Comparison of ENCODE assay signal across 12 mouse cellular contexts in the genomic region with DNA sequence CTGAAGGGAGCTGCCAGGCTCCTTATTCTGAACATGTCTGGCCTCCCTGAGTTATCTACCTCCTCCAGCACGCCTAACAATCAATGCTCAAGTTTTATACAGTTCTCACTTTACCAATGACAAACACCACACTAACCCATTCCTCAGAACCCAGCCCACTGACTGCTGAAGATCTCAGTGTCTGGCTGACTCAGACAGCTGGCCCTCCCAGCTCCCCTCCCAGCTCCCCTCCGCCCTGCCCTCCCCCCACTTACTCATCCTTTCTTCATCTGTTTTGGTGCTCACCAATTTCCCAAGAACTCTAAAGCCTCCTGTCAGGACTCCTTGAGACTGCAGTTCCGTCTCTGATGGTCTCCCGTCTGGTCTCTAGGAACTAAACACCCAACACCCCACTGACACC.
A peak's percentile ranks its signal among the peaks of the same experiment; 100 is the strongest.
DNase-seq lines count a peak whose midpoint lies in the region; ATAC-seq and TF ChIP-seq lines count a peak whose summit lies in the region.
"Had no signal": no experiment of that assay in that cellular context is flagged by ENCODE, and none has a peak within 500 bp of the region (broad histone marks: within the 10 kb centered on the region; RNA-seq: fewer than 3 reads in every experiment).

No protein-coding gene starts in this region.

- no peak for TF ChIP-seq CTCF in left cerebral cortex, adult 2 months (IDR thresholded peaks at IDR 0.05)

- H3K9ac ChIP-seq in heart, embryonic 12.5 days, result no peak overlapping the region
- no peak overlapping the region for H3K9ac ChIP-seq in limb, embryonic 14.5 days (ENCODE audit: low read depth, low read length, severe bottlenecking)
- H3K9ac ChIP-seq: hindbrain, embryonic 15.5 days; neural tube, embryonic 12.5 days had no signal

- H3K4me2 ChIP-seq in heart, embryonic 12.5 days, result 0 out of 2 replicates have a peak overlapping the region, but pooled peaks have one; percentile 1
- no peak overlapping the region for H3K4me2 ChIP-seq in limb, embryonic 14.5 days (replicated peaks; ENCODE audit: low read depth, low read length, severe bottlenecking)
- H3K4me2 ChIP-seq: hindbrain, embryonic 15.5 days; neural tube, embryonic 12.5 days had no signal

- no peak for TF ChIP-seq POLR2A in limb, embryonic 14.5 days (IDR thresholded peaks at IDR 0.05; ENCODE audit: borderline replicate concordance, extremely low read depth, insufficient read depth, insufficient read length)

- no peak for DNase-seq in heart, postnatal 10 days
- peak; percentile 24 for DNase-seq in urinary bladder, postnatal 14 days (ENCODE audit: low spot score)
- DNase-seq in urinary bladder, adult 18-20 months (ENCODE audit: low spot score in 2 of 2), result no peak
- no peak for DNase-seq in limb, embryonic 14.5 days (ENCODE audit: low spot score)
- no peak for DNase-seq in cerebellum, postnatal 36 days
- DNase-seq in right cerebral cortex, postnatal 4 days, result no peak
- DNase-seq in left cerebral cortex, adult 2 months (ENCODE audit: extremely low spot score in 1 of 2, low spot score in 2 of 2), result no peak

- ATAC-seq in heart, embryonic 12.5 days (ENCODE audit: insufficient number of reproducible peaks, low FRiP score), result 0 out of 2 replicates have a peak, but pooled peaks have one; percentile 55
- ATAC-seq in limb, embryonic 14.5 days (ENCODE audit: low FRiP score, low read depth), result peak; percentile 35; the same call in 1 of the 2 replicates
- ATAC-seq: forebrain, embryonic 16.5 days had no signal

- H3K4me1 ChIP-seq in heart, embryonic 12.5 days (replicated peaks), result peaks cover 81% of the 10 kb centered on the region
- peaks cover 16% of the 10 kb centered on the region for H3K4me1 ChIP-seq in limb, embryonic 14.5 days (ENCODE audit: control insufficient read depth, insufficient read depth, low read length)

- H3K27me3 ChIP-seq in heart, embryonic 12.5 days (replicated peaks), result no peaks in the 10 kb centered on the region
- H3K27me3 ChIP-seq in limb, embryonic 14.5 days (ENCODE audit: control insufficient read depth, insufficient read depth, low read length), result no peaks in the 10 kb centered on the region
- H3K27me3 ChIP-seq: hindbrain, embryonic 15.5 days; neural tube, embryonic 12.5 days had no signal

- peak overlapping the region; percentile 73 for H3K27ac ChIP-seq in heart, embryonic 12.5 days (ENCODE audit: poor library complexity, severe bottlenecking)
- H3K27ac ChIP-seq in limb, embryonic 14.5 days (replicated peaks; ENCODE audit: low read depth, low read length), result no peak overlapping the region
- H3K27ac ChIP-seq in left cerebral cortex, adult 2 months, result no peak overlapping the region
- H3K27ac ChIP-seq: hindbrain, embryonic 15.5 days; macrophage; neural tube, embryonic 12.5 days had no signal

- no peak overlapping the region for H3K4me3 ChIP-seq in heart, embryonic 12.5 days
- H3K4me3 ChIP-seq in limb, embryonic 14.5 days (replicated peaks; ENCODE audit: low read length), result no peak overlapping the region
- H3K4me3 ChIP-seq in left cerebral cortex, adult 2 months, result no peak overlapping the region
- H3K4me3 ChIP-seq: hindbrain, embryonic 15.5 days; neural tube, embryonic 12.5 days had no signal

- intact Hi-C loops in heart, postnatal 10 days (cut with DNase I), result loop anchor here (2.0 kb wide), 1 partner anchor 14 kb away; no protein-coding TSS in a partner anchor
- intact Hi-C loops in left cerebral cortex, adult 2 months (cut with DNase I), result no loop called here

- H3K36me3 ChIP-seq in heart, embryonic 12.5 days, result no peaks in the 10 kb centered on the region
- H3K36me3 ChIP-seq in limb, embryonic 14.5 days (ENCODE audit: control insufficient read depth, insufficient read depth, low read length), result no peaks in the 10 kb centered on the region
- H3K36me3 ChIP-seq: hindbrain, embryonic 15.5 days; neural tube, embryonic 12.5 days had no signal

- no peaks in the 10 kb centered on the region for H3K9me3 ChIP-seq in heart, embryonic 12.5 days (replicated peaks)
- no peaks in the 10 kb centered on the region for H3K9me3 ChIP-seq in limb, embryonic 14.5 days (ENCODE audit: control insufficient read depth, low read length)
- H3K9me3 ChIP-seq: hindbrain, embryonic 15.5 days; neural tube, embryonic 12.5 days had no signal

- 31% methylated on average over 4 of the region's 4 CpGs for WGBS in heart, embryonic 12.5 days
- WGBS in limb, embryonic 14.5 days, result 48% methylated on average over 4 of the region's 4 CpGs
